Mouse (Mus musculus): ENCODE data around the gene Ccdc78.
A peak's percentile ranks its signal among the peaks of the same experiment; 100 is the strongest.

GRCm38 (mm10) chr17:25832436-25833290 lies 46.3 kb downstream of the Ccdc78 start:
- TF ChIP-seq POLR2A (IDR thresholded peaks at IDR 0.05; ENCODE audit: extremely low read depth, insufficient read depth, low read length) (peak; percentile 66), CTCF (IDR thresholded peaks at IDR 0.05; ENCODE audit: low read depth, low read length) (0 out of 2 replicates have a peak, but pooled peaks have one; percentile 2)

Data from liver, adult 2 months (tissue).